Mouse (Mus musculus) C2C12 (cell line): ENCODE data around the gene Six3. TPM values are rescaled to one million over a fixed set of nuclear protein-coding genes. Genes with fewer than 3 reads are reported as not detected.
A peak's percentile ranks its signal among the peaks of the same experiment; 100 is the strongest.

ENCODE experiments used
- H3K27me3 ChIP-seq: one replicate; pipeline ENCODE4 v1.6.1; 2011; ENCODE audit not compliant: control insufficient read depth, insufficient read depth, insufficient read length
- H3K36me3 ChIP-seq: one replicate; pipeline ENCODE4 v1.6.1; 2011; ENCODE audit not compliant: control insufficient read depth, insufficient read depth
- H3K4me3 ChIP-seq: one replicate; pipeline ENCODE4 v1.5.1; 2011; ENCODE audit warnings: mild to moderate bottlenecking, control low read depth; ENCODE audit not compliant: poor library complexity, insufficient read depth, severe bottlenecking
- H3K79me2 ChIP-seq: one replicate; pipeline ENCODE4 v1.6.1; 2011; ENCODE audit not compliant: control insufficient read depth, insufficient read depth
- H3K79me3 ChIP-seq: one replicate; pipeline ENCODE4 v1.6.1; 2011; ENCODE audit warnings: low read depth, control low read depth
- H3ac ChIP-seq: one replicate; pipeline ENCODE3; 2011; ENCODE audit warnings: low read depth; ENCODE audit not compliant: control insufficient read depth, insufficient read length
- CEBPB ChIP-seq: IDR thresholded peaks from one replicate; pipeline ENCODE4 v1.6.1; 2011; ENCODE audit warnings: low read depth, mild to moderate bottlenecking, control low read depth, moderate library complexity
- CTCF ChIP-seq: IDR thresholded peaks from one replicate; pipeline ENCODE4 v1.5.1; 2011; ENCODE audit not compliant: control insufficient read depth, insufficient read depth, insufficient read length
- FOSL1 ChIP-seq: IDR thresholded peaks from one replicate; pipeline ENCODE4 v1.8.0; 2011; ENCODE audit warnings: mild to moderate bottlenecking, low read length; ENCODE audit not compliant: poor library complexity, insufficient read depth, severe bottlenecking
- MAX ChIP-seq: IDR thresholded peaks from one replicate; pipeline ENCODE4 v1.6.1; 2011; ENCODE audit warnings: mild to moderate bottlenecking, control low read depth
- MYOD1 ChIP-seq: IDR thresholded peaks from one replicate; pipeline ENCODE4 v1.6.1; 2011; ENCODE audit warnings: low read depth; ENCODE audit not compliant: control insufficient read depth, insufficient read length
- MYOG ChIP-seq: IDR thresholded peaks from one replicate; pipeline ENCODE4 v1.6.1; 2011; ENCODE audit not compliant: control insufficient read depth, insufficient read length; ENCODE audit errors: extremely low read depth
- USF1 ChIP-seq: IDR thresholded peaks from one replicate; pipeline ENCODE4 v1.6.1; 2011; ENCODE audit warnings: low read depth, mild to moderate bottlenecking, control low read depth, moderate library complexity
- polyA plus RNA-seq: library from polyadenylated mRNA; unstranded; fragments of >200 nt; fragmentation: generic; extraction: Trizol; gene quantifications from one replicate; pipeline ENCODE4 v1.2.1, GENCODE M21; 2012; ENCODE audit warnings: missing spikeins

Gene Six3
- polyA plus RNA-seq, 1 experiment = not detected

GRCm38 (mm10) chr17:85627751-85628150 lies 14.3 kb downstream of the Six3 start:
- no peak overlapping the region for H3K4me3 ChIP-seq
- peaks cover 37% of the 10 kb centered on the region for H3K27me3 ChIP-seq
- no peak overlapping the region for H3ac ChIP-seq
- H3K79me2 ChIP-seq = no peaks in the 10 kb centered on the region
- TF ChIP-seq CEBPB = no peak
- TF ChIP-seq CTCF = no peak
- H3K79me3 ChIP-seq = no peaks in the 10 kb centered on the region
- no peaks in the 10 kb centered on the region for H3K36me3 ChIP-seq

- H3K27me3 ChIP-seq = peaks cover 27% of the 10 kb centered on the region
Observed at GRCm38 (mm10) chr17:85628811-85629210, 15.4 kb downstream of the Six3 start.

GRCm38 (mm10) chr17:85629396-85629795 lies 16.0 kb downstream of the Six3 start:
- H3K79me3 ChIP-seq = no peaks in the 10 kb centered on the region
- no peaks in the 10 kb centered on the region for H3K79me2 ChIP-seq
- peaks cover 24% of the 10 kb centered on the region for H3K27me3 ChIP-seq
- H3K36me3 ChIP-seq = no peaks in the 10 kb centered on the region
- TF ChIP-seq USF1 (no peak), MYOG (no peak), MYOD1 (no peak), CEBPB (no peak), FOSL1 (no peak), MAX (no peak), CTCF (no peak)
- H3K4me3 ChIP-seq = no peak overlapping the region
- no peak overlapping the region for H3ac ChIP-seq

More at GRCm38 (mm10) chr17:85628811-85629210, 15.4 kb downstream of the Six3 start:
- Histone ChIP-seq H3ac (no peak overlapping the region), H3K79me3 (no peaks in the 10 kb centered on the region), H3K4me3 (no peak overlapping the region), H3K36me3 (no peaks in the 10 kb centered on the region), H3K79me2 (no peaks in the 10 kb centered on the region)
- TF ChIP-seq MAX = no peak
- TF ChIP-seq MYOG = no peak
- no peak for TF ChIP-seq CTCF
- no peak for TF ChIP-seq CEBPB
- no peak for TF ChIP-seq FOSL1
- no peak for TF ChIP-seq USF1
- TF ChIP-seq MYOD1 = no peak

GRCm38 (mm10) chr17:85630296-85631050 lies 17.1 kb downstream of the Six3 start:
- Histone ChIP-seq H3K36me3 (no peaks in the 10 kb centered on the region), H3K4me3 (no peak overlapping the region), H3K79me2 (no peaks in the 10 kb centered on the region), H3K79me3 (no peaks in the 10 kb centered on the region), H3ac (no peak overlapping the region), H3K27me3 (peaks cover 16% of the 10 kb centered on the region)
- TF ChIP-seq MYOD1 (no peak), MYOG (no peak), CTCF (no peak), FOSL1 (no peak), MAX (no peak), CEBPB (no peak), USF1 (no peak)

GRCm38 (mm10) chr17:85631106-85631505 lies 17.7 kb downstream of the Six3 start:
- no peaks in the 10 kb centered on the region for H3K79me2 ChIP-seq
- no peaks in the 10 kb centered on the region for H3K79me3 ChIP-seq
- no peaks in the 10 kb centered on the region for H3K36me3 ChIP-seq
- TF ChIP-seq CTCF = no peak
- no peak for TF ChIP-seq MYOG
- no peak for TF ChIP-seq FOSL1
- peaks cover 10% of the 10 kb centered on the region for H3K27me3 ChIP-seq
- no peak overlapping the region for H3K4me3 ChIP-seq
- H3ac ChIP-seq = no peak overlapping the region

- H3K79me3 ChIP-seq = no peaks in the 10 kb centered on the region
- H3K36me3 ChIP-seq = no peaks in the 10 kb centered on the region
- TF ChIP-seq USF1 = no peak
- no peak for TF ChIP-seq CEBPB
- TF ChIP-seq FOSL1 = no peak
- TF ChIP-seq MYOG = no peak
- no peak for TF ChIP-seq MYOD1
- TF ChIP-seq CTCF = peak; percentile 73
- H3K79me2 ChIP-seq = no peaks in the 10 kb centered on the region
- H3K4me3 ChIP-seq = no peak overlapping the region
- no peak overlapping the region for H3ac ChIP-seq
- H3K27me3 ChIP-seq = no peaks in the 10 kb centered on the region
Observed at GRCm38 (mm10) chr17:85633619-85634018, 20.2 kb downstream of the Six3 start.
